Mouse (Mus musculus): ENCODE data around the gene Hspa12a. TPM values are rescaled to one million over a fixed set of nuclear protein-coding genes. Genes with fewer than 3 reads are reported as not detected.

Hspa12a gene
- total RNA-seq, 2 experiments from 2014 or later = 15.9 to 19.4 TPM

- no peak for DNase-seq
Measured at GRCm38 (mm10) chr19:58751504-58751903, 191.9 kb downstream of the Hspa12a start.

GRCm38 (mm10) chr19:58750822-58751221 is 192.6 kb downstream of the Hspa12a start:
- DNase-seq = no peak

- DNase-seq = no peak
Measured at GRCm38 (mm10) chr19:58747498-58748000, 195.9 kb downstream of the Hspa12a start.

Small RNA genes lying within 50 kb of the gene (microRNA-seq; reads per million reads assigned to microRNA genes)
- gene Mir3086 = 0.81 to 4.2 reads per million in 2 experiments

Other genes starting within 250 kb of the Hspa12a start
- under 1 TPM in 1 of 2 experiments, not detected in 1; 0.75 TPM for gene Pnliprp1, start 214.8 kb downstream of the Hspa12a start, total RNA-seq (2021)
- gene Pnliprp2, start 183.9 kb downstream of the Hspa12a start, total RNA-seq (2021) = not detected
- not detected for gene 1700019N19Rik, start 149.2 kb downstream of the Hspa12a start, total RNA-seq (2021)
- gene Eno4, start 229 bp downstream of the Hspa12a start, total RNA-seq (2021) = under 1 TPM in 1 of 2 experiments, not detected in 1; 0.36 TPM
- gene Shtn1, start 132.4 kb upstream of the Hspa12a start, total RNA-seq (2021) = 1 to 10 TPM; 2.1 to 2.9 TPM
- not detected for gene Vax1, start 226.4 kb upstream of the Hspa12a start, total RNA-seq (2021)

Data from heart, adult 18-20 months (tissue).